Mouse (Mus musculus) left cerebral cortex, adult 2 months (tissue): ENCODE data around the gene Gimap9. TPM values are rescaled to one million over a fixed set of nuclear protein-coding genes. Genes with fewer than 3 reads are reported as not detected.

Experiments
- DNase-seq, 2 experiments: peaks; one replicate each; pipeline ENCODE4 v3.0.0; 2021 to 2022; ENCODE audit warnings: low spot score in 2 of 2, mixed read lengths in 1 of 2; ENCODE audit errors: extremely low spot score in 1 of 2
- H3K27ac ChIP-seq: fragments of 200-600 bp; 2 replicates; pipeline ENCODE4 v1.8.1; 2022
- H3K4me3 ChIP-seq: fragments of 200-600 bp; 2 replicates; pipeline ENCODE4 v1.8.1; 2022
- CTCF ChIP-seq: fragments of 200-600 bp; IDR thresholded peaks from 2 replicates; pipeline ENCODE4 v1.8.1; 2022; ENCODE audit warnings: antibody characterized with exemption, mild to moderate bottlenecking, moderate library complexity
- intact Hi-C: fragments of 180-260 bp; cut with DNase I; formaldehyde crosslinking; loops from one replicate; pipeline ENCODE4 v1.15.1; 2025
- total RNA-seq, 2 experiments: library from RNA; stranded (reverse); gene quantifications; 2 replicates each; pipeline ENCODE4 v1.2.3; 2021

The Gimap9 gene
- total RNA-seq, 2 experiments from 2014 or later = 0.57 to 0.75 TPM

- Histone ChIP-seq H3K27ac (no peak overlapping the region), H3K4me3 (no peak overlapping the region)
- intact Hi-C loops = no loop called here
- no peak for DNase-seq
- no peak for TF ChIP-seq CTCF
Measured at GRCm38 (mm10) chr6:48700251-48701075, 24.5 kb downstream of the Gimap9 start.

GRCm38 (mm10) chr6:48702146-48702545 is 26.2 kb downstream of the Gimap9 start:
- Histone ChIP-seq H3K27ac (no peak overlapping the region), H3K4me3 (no peak overlapping the region)
- intact Hi-C loops = no loop called here
- TF ChIP-seq CTCF = no peak
- no peak for DNase-seq

GRCm38 (mm10) chr6:48702601-48703000 is 26.7 kb downstream of the Gimap9 start:
- no peak for TF ChIP-seq CTCF
- intact Hi-C loops = no loop called here
- no peak overlapping the region for H3K27ac ChIP-seq
- no peak overlapping the region for H3K4me3 ChIP-seq
- DNase-seq = no peak

- TF ChIP-seq CTCF = no peak
- DNase-seq = no peak
- intact Hi-C loops = no loop called here
- Histone ChIP-seq H3K27ac (no peak overlapping the region), H3K4me3 (no peak overlapping the region)
Measured at GRCm38 (mm10) chr6:48704146-48704545, 28.2 kb downstream of the Gimap9 start.

GRCm38 (mm10) chr6:48706130-48706529 is 30.2 kb downstream of the Gimap9 start:
- intact Hi-C loops = no loop called here
- Histone ChIP-seq H3K27ac (no peak overlapping the region), H3K4me3 (no peak overlapping the region)
- DNase-seq = no peak
- TF ChIP-seq CTCF = no peak

GRCm38 (mm10) chr6:48718455-48718854 is 42.5 kb downstream of the Gimap9 start, which contains the start of the genes Gm28053 and Gimap7:
Gene Gm28053, plus strand, starts transcription at chr6:48718607.
Gene Gimap7, plus strand, starts transcription at chr6:48718621.
- DNase-seq = no peak
- intact Hi-C loops = no loop called here
- Histone ChIP-seq H3K27ac (no peak within 1 kb of the TSS), H3K4me3 (no peak within 1 kb of the TSS)
- no peak for TF ChIP-seq CTCF

- DNase-seq = no peak
- no peak for TF ChIP-seq CTCF
- intact Hi-C loops = no loop called here
- no peak overlapping the region for H3K27ac ChIP-seq
- H3K4me3 ChIP-seq = no peak overlapping the region
Measured at GRCm38 (mm10) chr6:48720326-48720725, 44.4 kb downstream of the Gimap9 start.

- no peak for DNase-seq
- intact Hi-C loops = no loop called here
- Histone ChIP-seq H3K27ac (no peak overlapping the region), H3K4me3 (no peak overlapping the region)
- TF ChIP-seq CTCF = no peak
Measured at GRCm38 (mm10) chr6:48723468-48723867, 47.5 kb downstream of the Gimap9 start.

- TF ChIP-seq CTCF = no peak
- Histone ChIP-seq H3K27ac (no peak overlapping the region), H3K4me3 (no peak overlapping the region)
- DNase-seq = peak in 1 of 2 experiments; percentile 20
- intact Hi-C loops = no loop called here
Measured at GRCm38 (mm10) chr6:48725476-48725875, 49.5 kb downstream of the Gimap9 start.

- no peak for DNase-seq
- intact Hi-C loops = no loop called here
- no peak overlapping the region for H3K4me3 ChIP-seq
- no peak for TF ChIP-seq CTCF
- H3K27ac ChIP-seq = no peak overlapping the region
Measured at GRCm38 (mm10) chr6:48727761-48728160, 51.8 kb downstream of the Gimap9 start.

Other genes starting within 250 kb of the Gimap9 start
- gene Zfp467, start 230.3 kb upstream of the Gimap9 start, total RNA-seq = 10 to 100 TPM; 22.5 to 23.8 TPM
- 1 to 10 TPM in 1 of 2 experiments, under 1 TPM in 1; 0.56 to 1.5 TPM for gene Sspo, start 227.9 kb upstream of the Gimap9 start, total RNA-seq
- gene Atp6v0e2, start 138.5 kb upstream of the Gimap9 start, total RNA-seq = 100 to 1,000 TPM; 411 to 422 TPM
- 10 to 100 TPM; 35.8 to 36.8 TPM for gene Lrrc61, start 121.3 kb upstream of the Gimap9 start, total RNA-seq
- 10 to 100 TPM; 12.3 to 12.8 TPM for gene Rarres2, start 103.3 kb upstream of the Gimap9 start, total RNA-seq
- not detected for gene Gm45021, start 86.5 kb upstream of the Gimap9 start, total RNA-seq
- 10 to 100 TPM; 56.5 to 58.0 TPM for gene Repin1, start 82.2 kb upstream of the Gimap9 start, total RNA-seq
- gene Gm44965, start 82.2 kb upstream of the Gimap9 start, total RNA-seq = not detected
- 1 to 10 TPM; 6.3 to 8.3 TPM for gene Zfp775, start 74.1 kb upstream of the Gimap9 start, total RNA-seq
- 10 to 100 TPM; 14.9 to 17.1 TPM for gene AI854703, start 49.4 kb upstream of the Gimap9 start, total RNA-seq
- gene Gimap8, start 28.9 kb upstream of the Gimap9 start, total RNA-seq = under 1 TPM; 0.77 to 0.81 TPM
- under 1 TPM in 1 of 2 experiments, not detected in 1; 0.33 TPM for gene Gimap4, start 8.4 kb downstream of the Gimap9 start, total RNA-seq
- gene Gimap6, start 32.1 kb downstream of the Gimap9 start, total RNA-seq = 1 to 10 TPM; 4.9 to 5.1 TPM
- 1 to 10 TPM in 1 of 2 experiments, not detected in 1; 1.9 TPM for gene Gm28053, start 42.5 kb downstream of the Gimap9 start, total RNA-seq
- gene Gimap7, start 42.5 kb downstream of the Gimap9 start, total RNA-seq = not detected
- 1 to 10 TPM; 1.5 to 3.9 TPM for gene Gimap1, start 62.9 kb downstream of the Gimap9 start, total RNA-seq
- 1 to 10 TPM in 1 of 2 experiments, under 1 TPM in 1; 0.81 to 2.1 TPM for gene Gimap5, start 70.1 kb downstream of the Gimap9 start, total RNA-seq
- gene Gimap3, start 94.7 kb downstream of the Gimap9 start, total RNA-seq = not detected
- 10 to 100 TPM; 27.9 to 34.0 TPM for gene Tmem176a, start 164.8 kb downstream of the Gimap9 start, total RNA-seq
- 10 to 100 TPM; 50.5 to 51.6 TPM for gene Tmem176b, start 165.4 kb downstream of the Gimap9 start, total RNA-seq
- gene Aoc1, start 196.8 kb downstream of the Gimap9 start, total RNA-seq = not detected